Mouse (Mus musculus): Measurements from ENCODE around the gene Olfr392.

The Olfr392 gene

GRCm38 (mm10) chr11:73816949-73817348 is at the start of gene Olfr392:
TSS of gene Olfr392 (minus strand) at chr11:73817049.
- DNase-seq = no peak

- DNase-seq = no peak
These were observed 34.5 kb upstream of the Olfr392 start, which contains the start of gene Olfr393 for GRCm38 (mm10) chr11:73851354-73851753. TSS of gene Olfr393 (minus strand) at chr11:73851454.

DNA sequence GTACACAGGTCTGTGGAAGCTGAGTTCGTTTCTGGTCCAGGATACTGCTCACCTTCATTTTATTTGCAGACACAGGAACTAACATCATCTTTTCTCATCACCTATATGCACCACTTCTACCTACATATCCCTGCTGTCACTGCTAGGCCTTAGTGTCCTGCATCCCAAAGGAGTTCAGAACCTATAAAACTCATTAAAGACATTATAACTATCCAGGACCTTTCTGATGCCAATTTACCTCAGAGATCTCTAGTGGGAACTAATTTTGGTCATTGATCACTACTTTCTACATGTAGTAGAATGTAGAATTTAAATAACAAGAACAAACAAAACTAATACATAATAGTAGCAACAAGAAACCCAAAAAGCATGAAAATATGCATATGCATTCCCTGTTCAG is 13.9 kb downstream of the Olfr392 start, which contains the start of gene Olfr391-ps:
Olfr391-ps (minus strand) TSS at position 101 of the 400 bp plus-strand sequence.
- DNase-seq = no peak

DNA sequence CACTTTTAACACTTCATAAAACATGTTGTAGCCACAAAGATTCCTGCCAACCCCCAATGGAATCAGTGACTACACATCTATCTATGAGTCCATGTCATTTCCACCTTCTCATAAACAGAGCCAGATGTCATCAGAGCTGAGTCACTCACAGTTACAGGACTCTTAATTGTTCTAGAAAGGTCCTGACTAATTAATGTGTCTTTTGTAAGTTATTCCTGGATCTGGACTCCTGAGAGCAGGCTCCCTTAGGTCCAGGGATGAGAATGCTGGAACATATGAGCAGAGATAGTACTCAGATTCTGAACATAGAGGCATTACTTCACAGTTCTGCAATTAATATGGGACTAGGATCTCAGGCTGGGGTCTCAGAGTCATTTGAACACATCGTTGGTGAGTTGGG is 34.2 kb downstream of the Olfr392 start, which contains the start of gene Olfr390:
Olfr390 (plus strand) TSS at position 301 of the 400 bp plus-strand sequence.
- no peak for DNase-seq

- DNase-seq = no peak
These were observed 36.2 kb downstream of the Olfr392 start, which contains the start of gene Olfr389 for GRCm38 (mm10) chr11:73780613-73781012. TSS of gene Olfr389 (minus strand) at chr11:73780713.
